Mouse (Mus musculus): Measurements from ENCODE around the gene Tmco4.
A peak's percentile ranks its signal among the peaks of the same experiment; 100 is the strongest.

Gene Tmco4

GRCm38 (mm10) chr4:139078726-139079125 is 106.0 kb downstream of the Tmco4 start:
- Histone ChIP-seq H3K27me3 (ENCODE audit: control insufficient read depth, insufficient read depth, low read length, poor library complexity, severe bottlenecking) (no peaks in the 10 kb centered on the region; the same call in 1 of the 2 replicates), H3K36me3 (ENCODE audit: control insufficient read depth, insufficient read depth, low read length, poor library complexity, severe bottlenecking) (no peaks in the 10 kb centered on the region)
- DNase-seq (ENCODE audit: low read depth, low spot score) = peak; percentile 30

- H3K27me3 ChIP-seq (ENCODE audit: control insufficient read depth, insufficient read depth, low read length, poor library complexity, severe bottlenecking) = no peaks in the 10 kb centered on the region; the same call in 1 of the 2 replicates
- no peak for DNase-seq (ENCODE audit: low read depth, low spot score)
- H3K36me3 ChIP-seq (ENCODE audit: control insufficient read depth, insufficient read depth, low read length, poor library complexity, severe bottlenecking) = no peaks in the 10 kb centered on the region
Observed at GRCm38 (mm10) chr4:139079439-139079838, 106.8 kb downstream of the Tmco4 start.

- DNase-seq (ENCODE audit: low read depth, low spot score) = no peak
- Histone ChIP-seq H3K27me3 (ENCODE audit: control insufficient read depth, insufficient read depth, low read length, poor library complexity, severe bottlenecking) (no peaks in the 10 kb centered on the region; the same call in 1 of the 2 replicates), H3K36me3 (ENCODE audit: control insufficient read depth, insufficient read depth, low read length, poor library complexity, severe bottlenecking) (no peaks in the 10 kb centered on the region)
Observed at GRCm38 (mm10) chr4:139080259-139080658, 107.6 kb downstream of the Tmco4 start.

- H3K36me3 ChIP-seq (ENCODE audit: control insufficient read depth, insufficient read depth, low read length, poor library complexity, severe bottlenecking) = no peaks in the 10 kb centered on the region
- no peaks in the 10 kb centered on the region; the same call in 1 of the 2 replicates for H3K27me3 ChIP-seq (ENCODE audit: control insufficient read depth, insufficient read depth, low read length, poor library complexity, severe bottlenecking)
- DNase-seq (ENCODE audit: low read depth, low spot score) = no peak
Observed at GRCm38 (mm10) chr4:139081270-139081931, 108.7 kb downstream of the Tmco4 start.

GRCm38 (mm10) chr4:139082790-139083564 is 110.3 kb downstream of the Tmco4 start:
- Histone ChIP-seq H3K27me3 (ENCODE audit: control insufficient read depth, insufficient read depth, low read length, poor library complexity, severe bottlenecking) (no peaks in the 10 kb centered on the region; the same call in 1 of the 2 replicates), H3K36me3 (ENCODE audit: control insufficient read depth, insufficient read depth, low read length, poor library complexity, severe bottlenecking) (no peaks in the 10 kb centered on the region)
- no peak for DNase-seq (ENCODE audit: low read depth, low spot score)

- DNase-seq (ENCODE audit: low read depth, low spot score) = no peak
- H3K27me3 ChIP-seq (ENCODE audit: control insufficient read depth, insufficient read depth, low read length, poor library complexity, severe bottlenecking) = no peaks in the 10 kb centered on the region
- H3K36me3 ChIP-seq (ENCODE audit: control insufficient read depth, insufficient read depth, low read length, poor library complexity, severe bottlenecking) = no peaks in the 10 kb centered on the region
Observed at GRCm38 (mm10) chr4:139085337-139085736, 112.6 kb downstream of the Tmco4 start.

- H3K36me3 ChIP-seq (ENCODE audit: control insufficient read depth, insufficient read depth, low read length, poor library complexity, severe bottlenecking) = no peaks in the 10 kb centered on the region
- no peaks in the 10 kb centered on the region for H3K27me3 ChIP-seq (ENCODE audit: control insufficient read depth, insufficient read depth, low read length, poor library complexity, severe bottlenecking)
- DNase-seq (ENCODE audit: low read depth, low spot score) = peak; percentile 91
Observed at GRCm38 (mm10) chr4:139086037-139086436, 113.3 kb downstream of the Tmco4 start.

- Histone ChIP-seq H3K27me3 (ENCODE audit: control insufficient read depth, insufficient read depth, low read length, poor library complexity, severe bottlenecking) (no peaks in the 10 kb centered on the region), H3K36me3 (ENCODE audit: control insufficient read depth, insufficient read depth, low read length, poor library complexity, severe bottlenecking) (no peaks in the 10 kb centered on the region)
- peak; percentile 66 for DNase-seq (ENCODE audit: low read depth, low spot score)
Observed at GRCm38 (mm10) chr4:139086984-139087383, 114.3 kb downstream of the Tmco4 start.

- Histone ChIP-seq H3K27me3 (ENCODE audit: control insufficient read depth, insufficient read depth, low read length, poor library complexity, severe bottlenecking) (no peaks in the 10 kb centered on the region; the same call in 1 of the 2 replicates), H3K36me3 (ENCODE audit: control insufficient read depth, insufficient read depth, low read length, poor library complexity, severe bottlenecking) (no peaks in the 10 kb centered on the region)
- no peak for DNase-seq (ENCODE audit: low read depth, low spot score)
Observed at GRCm38 (mm10) chr4:139088982-139089671, 116.4 kb downstream of the Tmco4 start.

- Histone ChIP-seq H3K27me3 (ENCODE audit: control insufficient read depth, insufficient read depth, low read length, poor library complexity, severe bottlenecking) (no peaks in the 10 kb centered on the region; the same call in 1 of the 2 replicates), H3K36me3 (ENCODE audit: control insufficient read depth, insufficient read depth, low read length, poor library complexity, severe bottlenecking) (no peaks in the 10 kb centered on the region)
- no peak for DNase-seq (ENCODE audit: low read depth, low spot score)
Observed at GRCm38 (mm10) chr4:139090303-139090940, 117.7 kb downstream of the Tmco4 start.

GRCm38 (mm10) chr4:139091066-139091465 is 118.4 kb downstream of the Tmco4 start:
- no peak for DNase-seq (ENCODE audit: low read depth, low spot score)
- Histone ChIP-seq H3K36me3 (ENCODE audit: control insufficient read depth, insufficient read depth, low read length, poor library complexity, severe bottlenecking) (no peaks in the 10 kb centered on the region), H3K27me3 (ENCODE audit: control insufficient read depth, insufficient read depth, low read length, poor library complexity, severe bottlenecking) (no peaks in the 10 kb centered on the region; the same call in 1 of the 2 replicates)

GRCm38 (mm10) chr4:139091478-139092355 is 119.0 kb downstream of the Tmco4 start:
- no peaks in the 10 kb centered on the region; the same call in 1 of the 2 replicates for H3K27me3 ChIP-seq (ENCODE audit: control insufficient read depth, insufficient read depth, low read length, poor library complexity, severe bottlenecking)
- H3K36me3 ChIP-seq (ENCODE audit: control insufficient read depth, insufficient read depth, low read length, poor library complexity, severe bottlenecking) = no peaks in the 10 kb centered on the region
- DNase-seq (ENCODE audit: low read depth, low spot score) = no peak

- no peaks in the 10 kb centered on the region for H3K36me3 ChIP-seq (ENCODE audit: control insufficient read depth, insufficient read depth, low read length, poor library complexity, severe bottlenecking)
- DNase-seq (ENCODE audit: low read depth, low spot score) = no peak
- no peaks in the 10 kb centered on the region; the same call in 1 of the 2 replicates for H3K27me3 ChIP-seq (ENCODE audit: control insufficient read depth, insufficient read depth, low read length, poor library complexity, severe bottlenecking)
Observed at GRCm38 (mm10) chr4:139092356-139093195, 119.9 kb downstream of the Tmco4 start, which contains the start of gene Nbl1. Gene Nbl1, minus strand, starts transcription at chr4:139092993.
